Mouse (Mus musculus): Measurements from ENCODE around the gene Plaa. TPM values are rescaled to one million over a fixed set of nuclear protein-coding genes. Genes with fewer than 3 reads are reported as not detected.
A peak's percentile ranks its signal among the peaks of the same experiment; 100 is the strongest.

Gene Plaa
- polyA plus RNA-seq, 1 experiment from 2014 or later, result 77.1 TPM

DNA sequence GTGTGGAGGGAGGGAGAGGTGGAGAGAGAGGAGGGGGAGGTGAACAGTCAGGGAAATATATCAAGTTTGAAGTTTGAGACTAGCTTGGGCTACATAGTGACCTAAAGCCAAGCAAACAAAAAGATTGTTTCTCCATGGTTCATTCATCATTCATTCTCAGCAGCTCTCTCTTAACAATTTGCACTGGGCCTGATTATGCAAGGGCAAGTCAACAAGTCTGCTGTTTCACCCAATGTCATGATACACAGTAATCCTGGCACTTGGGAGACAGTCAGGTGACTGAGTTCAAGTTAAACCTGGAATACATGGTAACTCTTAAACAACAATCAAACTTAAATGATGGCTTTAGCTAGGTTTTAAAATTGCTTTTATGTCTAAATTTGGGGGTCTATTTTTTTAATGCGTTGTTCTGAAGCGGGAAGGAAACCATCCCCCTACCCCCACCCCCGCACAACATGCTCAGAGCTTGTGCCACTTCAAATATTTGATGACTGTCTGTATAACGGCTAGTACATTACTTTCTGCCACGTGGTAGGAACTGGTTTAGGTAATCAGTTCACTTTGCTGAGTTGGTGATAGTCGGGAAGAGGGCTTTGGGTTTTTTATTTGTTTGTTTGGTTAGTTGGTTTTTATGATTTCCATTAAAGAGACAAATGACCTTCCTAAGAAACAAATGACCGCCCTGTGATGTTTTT, 40.9 kb downstream of the Plaa start:
- Histone ChIP-seq H3K27ac (ENCODE audit: low read depth, low read length) (no peak overlapping the region), H3K36me3 (ENCODE audit: control insufficient read depth, insufficient read depth, low read length) (no peaks in the 10 kb centered on the region), H3K27me3 (replicated peaks; ENCODE audit: control insufficient read depth, insufficient read depth, low read length) (no peaks in the 10 kb centered on the region), H3K4me3 (ENCODE audit: low read depth, low read length) (no peak overlapping the region), H3K9ac (ENCODE audit: low read depth, low read length) (no peak overlapping the region), H3K9me3 (ENCODE audit: control insufficient read depth, low read length) (no peaks in the 10 kb centered on the region), H3K4me2 (no peak overlapping the region), H3K4me1 (replicated peaks; ENCODE audit: control insufficient read depth, insufficient read depth, low read length) (no peaks in the 10 kb centered on the region; the same call in 1 of the 2 replicates)
- DNase-seq (ENCODE audit: low spot score) (no peak), ATAC-seq (replicated peaks; ENCODE audit: low FRiP score) (no peak)
- 70% methylated on average over 7 of the region's 7 CpGs for WGBS

GRCm38 (mm10) chr4:94560316-94560715, 42.7 kb downstream of the Plaa start:
- H3K27ac ChIP-seq (ENCODE audit: low read depth, low read length), result no peak overlapping the region
- no peak for ATAC-seq (replicated peaks; ENCODE audit: low FRiP score)
- no peaks in the 10 kb centered on the region; the same call in 1 of the 2 replicates for H3K4me1 ChIP-seq (replicated peaks; ENCODE audit: control insufficient read depth, insufficient read depth, low read length)
- no peak overlapping the region for H3K9ac ChIP-seq (ENCODE audit: low read depth, low read length)
- no peaks in the 10 kb centered on the region for H3K36me3 ChIP-seq (ENCODE audit: control insufficient read depth, insufficient read depth, low read length)
- WGBS, result 85% methylated on average over 1 of the region's 1 CpGs
- no peak for DNase-seq (ENCODE audit: low spot score)
- H3K9me3 ChIP-seq (ENCODE audit: control insufficient read depth, low read length), result no peaks in the 10 kb centered on the region
- H3K4me3 ChIP-seq (ENCODE audit: low read depth, low read length), result no peak overlapping the region
- no peak overlapping the region for H3K4me2 ChIP-seq
- H3K27me3 ChIP-seq (replicated peaks; ENCODE audit: control insufficient read depth, insufficient read depth, low read length), result no peaks in the 10 kb centered on the region

- no peaks in the 10 kb centered on the region for H3K9me3 ChIP-seq (ENCODE audit: control insufficient read depth, low read length)
- no peak for ATAC-seq (replicated peaks; ENCODE audit: low FRiP score)
- no peak overlapping the region for H3K4me2 ChIP-seq
- no peak overlapping the region for H3K4me3 ChIP-seq (ENCODE audit: low read depth, low read length)
- no peaks in the 10 kb centered on the region for H3K27me3 ChIP-seq (replicated peaks; ENCODE audit: control insufficient read depth, insufficient read depth, low read length)
- DNase-seq (ENCODE audit: low spot score), result no peak
- H3K36me3 ChIP-seq (ENCODE audit: control insufficient read depth, insufficient read depth, low read length), result no peaks in the 10 kb centered on the region
- H3K9ac ChIP-seq (ENCODE audit: low read depth, low read length), result no peak overlapping the region
- peaks cover 4% of the 10 kb centered on the region; the same call in 1 of the 2 replicates for H3K4me1 ChIP-seq (replicated peaks; ENCODE audit: control insufficient read depth, insufficient read depth, low read length)
- H3K27ac ChIP-seq (ENCODE audit: low read depth, low read length), result no peak overlapping the region
- WGBS, result 83% methylated on average over 2 of the region's 2 CpGs
These were observed 43.8 kb downstream of the Plaa start for GRCm38 (mm10) chr4:94559266-94559665.

DNA sequence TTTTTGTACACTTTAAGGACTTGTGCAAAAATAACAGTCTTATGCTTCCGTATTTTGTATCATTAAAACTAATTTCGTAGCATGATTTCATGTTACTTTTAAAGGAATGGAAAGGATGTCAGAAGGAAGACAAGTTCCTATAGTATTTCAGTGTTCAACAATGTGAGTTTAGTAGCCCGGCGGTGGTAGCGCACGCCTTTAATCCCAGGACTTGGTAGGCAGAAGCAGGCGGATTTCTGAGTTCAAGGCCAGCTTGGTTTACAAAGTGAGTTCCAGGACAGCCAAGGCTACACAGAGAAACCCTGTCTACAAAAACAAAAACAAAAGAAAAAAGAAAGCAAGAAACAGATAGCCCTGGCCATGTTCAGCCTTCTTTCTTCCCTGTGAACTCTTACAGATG, 45.9 kb downstream of the Plaa start:
- Histone ChIP-seq H3K36me3 (ENCODE audit: control insufficient read depth, insufficient read depth, low read length) (no peaks in the 10 kb centered on the region), H3K27ac (ENCODE audit: low read depth, low read length) (no peak overlapping the region), H3K4me2 (peak overlapping the region; percentile 80; the same call in 1 of the 2 replicates), H3K4me1 (replicated peaks; ENCODE audit: control insufficient read depth, insufficient read depth, low read length) (peaks cover 4% of the 10 kb centered on the region; the same call in 1 of the 2 replicates), H3K9me3 (ENCODE audit: control insufficient read depth, low read length) (no peaks in the 10 kb centered on the region), H3K27me3 (replicated peaks; ENCODE audit: control insufficient read depth, insufficient read depth, low read length) (no peaks in the 10 kb centered on the region), H3K4me3 (ENCODE audit: low read depth, low read length) (no peak overlapping the region), H3K9ac (ENCODE audit: low read depth, low read length) (no peak overlapping the region)
- ATAC-seq (replicated peaks; ENCODE audit: low FRiP score) (no peak), DNase-seq (ENCODE audit: low spot score) (no peak)
- WGBS, result 74% methylated on average over 7 of the region's 7 CpGs

DNA sequence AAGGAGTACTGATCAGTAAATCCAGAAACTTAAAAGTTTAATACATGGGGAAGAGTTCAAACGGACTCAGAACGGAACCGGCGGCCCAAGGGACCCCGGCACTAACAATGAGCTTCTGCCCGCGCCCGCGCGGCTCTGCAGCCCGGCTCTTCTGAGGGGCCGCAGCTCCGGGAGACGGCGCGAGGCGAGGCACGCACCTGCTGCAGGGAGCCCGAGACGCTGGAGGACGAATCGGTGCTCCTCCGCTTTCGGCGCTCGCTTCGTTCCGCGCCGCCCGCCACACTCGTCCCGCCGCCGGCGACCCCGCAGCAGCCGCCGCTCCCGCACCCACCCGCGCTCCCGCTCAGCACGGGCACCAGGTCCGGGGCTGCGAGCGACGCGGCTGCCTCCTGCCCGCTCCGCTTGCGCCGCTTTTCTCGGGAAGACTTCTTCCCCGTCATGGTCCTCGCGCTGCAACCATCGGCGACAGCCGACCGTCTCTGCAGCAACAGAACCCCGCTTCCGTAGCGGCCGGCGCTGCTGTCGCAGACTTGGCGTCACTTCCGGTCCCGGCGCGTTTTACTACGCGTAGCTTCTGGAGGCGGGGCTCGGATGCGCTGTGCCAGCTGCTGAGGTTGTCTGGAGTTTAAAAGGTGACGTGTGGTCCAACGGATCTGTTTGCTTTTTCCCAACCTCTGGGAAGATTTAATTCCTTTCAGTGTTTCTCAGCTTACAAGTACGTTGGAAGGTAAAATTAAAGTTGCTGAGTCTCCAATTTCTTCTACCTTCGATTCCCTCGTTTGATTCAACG, 46.6 kb downstream of the Plaa start, which contains the start of the genes Gm10306 and Caap1:
Gm10306 (plus strand) TSS at position 282 of the 790 bp plus-strand sequence.
Caap1 (minus strand) TSS at position 532 of the 790 bp plus-strand sequence.
- DNase-seq (ENCODE audit: low spot score), result peak; percentile 95
- Histone ChIP-seq H3K9ac (ENCODE audit: low read depth, low read length) (peak within 1 kb of the TSS; percentile 91), H3K9me3 (ENCODE audit: control insufficient read depth, low read length) (no peaks in the 10 kb centered on the region), H3K4me3 (ENCODE audit: low read depth, low read length) (peak within 1 kb of the TSS; percentile 98), H3K27me3 (replicated peaks; ENCODE audit: control insufficient read depth, insufficient read depth, low read length) (no peaks in the 10 kb centered on the region), H3K36me3 (ENCODE audit: control insufficient read depth, insufficient read depth, low read length) (no peaks in the 10 kb centered on the region), H3K4me1 (replicated peaks; ENCODE audit: control insufficient read depth, insufficient read depth, low read length) (peaks cover 4% of the 10 kb centered on the region; the same call in 1 of the 2 replicates), H3K27ac (ENCODE audit: low read depth, low read length) (peak within 1 kb of the TSS; percentile 74), H3K4me2 (peak within 1 kb of the TSS; percentile 80)
- 1% methylated on average over 78 of the region's 83 CpGs for WGBS
- ATAC-seq (replicated peaks; ENCODE audit: low FRiP score), result peak; percentile 92

GRCm38 (mm10) chr4:94554955-94555494, 48.0 kb downstream of the Plaa start:
- Histone ChIP-seq H3K27me3 (replicated peaks; ENCODE audit: control insufficient read depth, insufficient read depth, low read length) (no peaks in the 10 kb centered on the region), H3K36me3 (ENCODE audit: control insufficient read depth, insufficient read depth, low read length) (no peaks in the 10 kb centered on the region), H3K9ac (ENCODE audit: low read depth, low read length) (no peak overlapping the region), H3K4me2 (peak overlapping the region; percentile 80), H3K4me1 (replicated peaks; ENCODE audit: control insufficient read depth, insufficient read depth, low read length) (peaks cover 4% of the 10 kb centered on the region; the same call in 1 of the 2 replicates), H3K9me3 (ENCODE audit: control insufficient read depth, low read length) (no peaks in the 10 kb centered on the region), H3K27ac (ENCODE audit: low read depth, low read length) (no peak overlapping the region), H3K4me3 (ENCODE audit: low read depth, low read length) (peak overlapping the region; percentile 98)
- no peak for DNase-seq (ENCODE audit: low spot score)
- 0 out of 2 replicates have a peak, but pooled peaks have one; percentile 47 for ATAC-seq (replicated peaks; ENCODE audit: low FRiP score)
- WGBS, result 79% methylated on average over 5 of the region's 5 CpGs

- WGBS, result 86% methylated on average over 7 of the region's 7 CpGs
- ATAC-seq (replicated peaks; ENCODE audit: low FRiP score) (no peak), DNase-seq (ENCODE audit: low spot score) (no peak)
- Histone ChIP-seq H3K9me3 (ENCODE audit: control insufficient read depth, low read length) (no peaks in the 10 kb centered on the region), H3K27ac (ENCODE audit: low read depth, low read length) (no peak overlapping the region), H3K4me3 (ENCODE audit: low read depth, low read length) (no peak overlapping the region), H3K9ac (ENCODE audit: low read depth, low read length) (no peak overlapping the region), H3K4me1 (replicated peaks; ENCODE audit: control insufficient read depth, insufficient read depth, low read length) (no peaks in the 10 kb centered on the region), H3K27me3 (replicated peaks; ENCODE audit: control insufficient read depth, insufficient read depth, low read length) (no peaks in the 10 kb centered on the region), H3K36me3 (ENCODE audit: control insufficient read depth, insufficient read depth, low read length) (no peaks in the 10 kb centered on the region; the same call in none of the 2 replicates), H3K4me2 (no peak overlapping the region)
These were observed 58.7 kb downstream of the Plaa start for GRCm38 (mm10) chr4:94544321-94544720.

DNA sequence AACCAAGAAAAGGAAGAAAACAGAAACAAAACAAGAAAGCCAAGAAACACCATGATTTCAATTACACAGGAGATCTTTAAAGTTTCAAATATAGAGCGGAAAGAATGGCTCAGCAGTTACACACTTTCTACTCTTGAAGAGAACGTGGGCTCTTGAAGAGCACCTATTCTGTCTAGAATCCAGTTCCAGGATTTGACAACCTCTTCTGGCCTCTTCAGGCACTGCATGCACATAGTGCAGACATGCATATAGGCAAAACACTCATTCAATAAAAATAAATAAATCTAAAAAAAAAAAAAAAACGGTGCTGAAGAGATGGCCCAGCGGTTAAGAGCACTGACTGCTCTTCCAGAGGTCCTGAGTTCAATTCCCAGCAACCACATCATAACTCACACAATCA, 60.0 kb downstream of the Plaa start:
- Histone ChIP-seq H3K27ac (ENCODE audit: low read depth, low read length) (no peak overlapping the region), H3K9me3 (ENCODE audit: control insufficient read depth, low read length) (no peaks in the 10 kb centered on the region), H3K9ac (ENCODE audit: low read depth, low read length) (no peak overlapping the region), H3K36me3 (ENCODE audit: control insufficient read depth, insufficient read depth, low read length) (no peaks in the 10 kb centered on the region; the same call in none of the 2 replicates), H3K27me3 (replicated peaks; ENCODE audit: control insufficient read depth, insufficient read depth, low read length) (no peaks in the 10 kb centered on the region), H3K4me2 (no peak overlapping the region), H3K4me1 (replicated peaks; ENCODE audit: control insufficient read depth, insufficient read depth, low read length) (no peaks in the 10 kb centered on the region), H3K4me3 (ENCODE audit: low read depth, low read length) (no peak overlapping the region)
- 87% methylated on average over 4 of the region's 4 CpGs for WGBS
- ATAC-seq (replicated peaks; ENCODE audit: low FRiP score), result no peak
- DNase-seq (ENCODE audit: low spot score), result no peak
